In genomic region chr12:38304245-38304644, GRCm38 (mm10) we compare ENCODE assay signal across 10 mouse cellular contexts.
"Had no signal": no experiment of that assay in that cellular context is flagged by ENCODE, and none has a peak within 500 bp of the region (broad histone marks: within the 10 kb centered on the region; RNA-seq: fewer than 3 reads in every experiment).

No protein-coding gene starts in this region.

- H3K4me3 ChIP-seq: left cerebral cortex, adult 2 months; limb, embryonic 10.5 days; liver, embryonic 15.5 days had no signal

- H3K27ac ChIP-seq: left cerebral cortex, adult 2 months; limb, embryonic 10.5 days; liver, embryonic 15.5 days; stomach, postnatal 0 days had no signal

- H3K36me3 ChIP-seq: limb, embryonic 10.5 days; liver, embryonic 15.5 days had no signal

- H3K4me1 ChIP-seq: limb, embryonic 10.5 days; liver, embryonic 15.5 days had no signal

- H3K9me3 ChIP-seq: limb, embryonic 10.5 days; liver, embryonic 15.5 days had no signal

- H3K4me2 ChIP-seq: liver, embryonic 11.5 days; liver, embryonic 15.5 days had no signal

- DNase-seq: kidney, postnatal 14 days; lung, adult 2 months; lung, postnatal 36 days; thymus, postnatal 4 days had no signal

- H3K27me3 ChIP-seq: liver, embryonic 15.5 days had no signal

- ATAC-seq: lung, postnatal 0 days had no signal

- H3K9ac ChIP-seq: liver, embryonic 15.5 days had no signal
